Mouse (Mus musculus): ENCODE data around the gene Zfp961.
"Not testable (repeated sequence)": the region's sequence is repeated elsewhere in the genome, so short reads cannot be mapped to it uniquely, and the experiment has no call there.

DNA sequence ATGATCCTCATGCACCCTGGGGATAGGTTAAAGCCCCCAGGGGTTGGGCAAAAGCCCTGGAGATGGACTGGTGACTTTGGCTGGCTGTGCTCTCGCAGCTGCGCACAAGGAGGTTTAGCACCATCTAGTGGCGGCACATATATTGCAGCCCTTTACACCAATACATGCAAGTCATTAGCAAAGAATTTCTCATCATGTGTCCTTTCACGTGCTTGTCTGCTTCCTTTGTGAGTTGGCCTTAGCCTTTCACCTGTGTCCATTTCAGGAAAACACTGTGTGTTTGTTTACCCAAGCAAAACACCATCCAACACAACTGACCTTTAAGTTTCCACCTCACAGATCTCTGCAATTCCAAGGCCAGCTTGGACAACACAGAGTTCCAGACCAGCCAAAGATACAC lies 82.1 kb downstream of the Zfp961 start:
- not testable (repeated sequence) for TF ChIP-seq POLR2A (IDR thresholded peaks at IDR 0.05; ENCODE audit: low read depth, low read length); CTCF (IDR thresholded peaks at IDR 0.05; ENCODE audit: extremely low read depth, insufficient read length, insufficient replicate concordance, low read depth, low read length)
